ENCODE assay signal across 7 mouse cellular contexts in genomic region chr11:51618894-51619408, GRCm38 (mm10). TPM values are rescaled to one million over a fixed set of nuclear protein-coding genes. Genes with fewer than 3 reads are reported as not detected.
DNase-seq lines count a peak whose midpoint lies in the region; ATAC-seq and TF ChIP-seq lines count a peak whose summit lies in the region.

No protein-coding gene starts in this region.

- WGBS in lung, embryonic 15.5 days: 46% methylated on average over 8 of the region's 8 CpGs
- WGBS in forebrain, embryonic 11.5 days: 57% methylated on average over 8 of the region's 8 CpGs
- WGBS in limb, embryonic 12.5 days: 54% methylated on average over 8 of the region's 8 CpGs
- WGBS in olfactory bulb, adult 2 months: 47% methylated on average over 8 of the region's 8 CpGs

- H3K9me3 ChIP-seq in lung, embryonic 15.5 days: no peaks in the 10 kb centered on the region
- no peaks in the 10 kb centered on the region for H3K9me3 ChIP-seq in forebrain, embryonic 11.5 days (ENCODE audit: control insufficient read depth, low read length)
- H3K9me3 ChIP-seq in limb, embryonic 12.5 days: no peaks in the 10 kb centered on the region

- H3K9ac ChIP-seq in lung, embryonic 15.5 days: no peak overlapping the region
- H3K9ac ChIP-seq in forebrain, embryonic 11.5 days (ENCODE audit: low read length): peak overlapping the region; percentile 3; the same call in 1 of the 2 replicates
- H3K9ac ChIP-seq in limb, embryonic 12.5 days (replicated peaks): no peak overlapping the region

- peaks cover 38% of the 10 kb centered on the region for H3K4me1 ChIP-seq in lung, embryonic 15.5 days
- peaks cover 10% of the 10 kb centered on the region for H3K4me1 ChIP-seq in forebrain, embryonic 11.5 days (replicated peaks; ENCODE audit: control insufficient read depth, insufficient read depth, low read length)
- peaks cover 26% of the 10 kb centered on the region for H3K4me1 ChIP-seq in limb, embryonic 12.5 days (replicated peaks)
- H3K4me1 ChIP-seq in olfactory bulb, adult 2 months (ENCODE audit: control insufficient read depth, insufficient read depth, low read length): peaks cover 26% of the 10 kb centered on the region

- H3K36me3 ChIP-seq in lung, embryonic 15.5 days: peaks cover 21% of the 10 kb centered on the region
- peaks cover 3% of the 10 kb centered on the region for H3K36me3 ChIP-seq in forebrain, embryonic 11.5 days (ENCODE audit: control insufficient read depth, insufficient read depth, low read length)
- H3K36me3 ChIP-seq in limb, embryonic 12.5 days: peaks cover 26% of the 10 kb centered on the region

- ATAC-seq in lung, embryonic 15.5 days (ENCODE audit: borderline replicate concordance, extremely low read depth, low FRiP score, low TSS enrichment): peak; percentile 23; the same call in 1 of the 2 replicates
- ATAC-seq in forebrain, embryonic 11.5 days (replicated peaks; ENCODE audit: low FRiP score): no peak; the same call in 1 of the 2 replicates
- ATAC-seq in limb, embryonic 12.5 days (ENCODE audit: insufficient number of reproducible peaks, insufficient read depth, low FRiP score, low TSS enrichment, low read depth): peak; percentile 60

- no peak for TF ChIP-seq CTCF in olfactory bulb, adult 2 months (IDR thresholded peaks at IDR 0.05; ENCODE audit: insufficient read depth, low read depth, low read length)

- H3K27me3 ChIP-seq in lung, embryonic 15.5 days: no peaks in the 10 kb centered on the region
- H3K27me3 ChIP-seq in forebrain, embryonic 11.5 days (ENCODE audit: control insufficient read depth, insufficient read depth, low read length): no peaks in the 10 kb centered on the region
- no peaks in the 10 kb centered on the region for H3K27me3 ChIP-seq in limb, embryonic 12.5 days

- peak overlapping the region; percentile 70 for H3K4me2 ChIP-seq in lung, embryonic 15.5 days
- H3K4me2 ChIP-seq in forebrain, embryonic 11.5 days (ENCODE audit: low read depth, low read length, severe bottlenecking): peak overlapping the region; percentile 53; the same call in 1 of the 2 replicates
- H3K4me2 ChIP-seq in limb, embryonic 12.5 days: peak overlapping the region; percentile 78

- peak overlapping the region; percentile 46; the same call in 1 of the 2 replicates for H3K27ac ChIP-seq in lung, embryonic 15.5 days
- no peak overlapping the region for H3K27ac ChIP-seq in forebrain, embryonic 11.5 days (ENCODE audit: low read depth, low read length)
- H3K27ac ChIP-seq in limb, embryonic 12.5 days: no peak overlapping the region
- 0 out of 2 replicates have a peak overlapping the region, but pooled peaks have one; percentile 31 for H3K27ac ChIP-seq in olfactory bulb, adult 2 months (ENCODE audit: insufficient read depth, low read depth, low read length)

- no peak for TF ChIP-seq POLR2A in olfactory bulb, adult 2 months (IDR thresholded peaks at IDR 0.05; ENCODE audit: insufficient read depth, low read depth, low read length)

- no peak for DNase-seq in lung, adult 18-20 months
- DNase-seq in forebrain, embryonic 11.5 days (ENCODE audit: low spot score): no peak
- DNase-seq in frontal cortex, postnatal 10 days (ENCODE audit: low spot score in 2 of 2): no peak
- DNase-seq in frontal cortex, postnatal 36 days (ENCODE audit: low spot score in 2 of 2): no peak

- H3K4me3 ChIP-seq in lung, embryonic 15.5 days: peak overlapping the region; percentile 64
- H3K4me3 ChIP-seq in forebrain, embryonic 11.5 days (ENCODE audit: low read depth, low read length): peak overlapping the region; percentile 68
- H3K4me3 ChIP-seq in limb, embryonic 12.5 days (replicated peaks): peak overlapping the region; percentile 87
- H3K4me3 ChIP-seq in olfactory bulb, adult 2 months (ENCODE audit: insufficient read depth, low read depth, low read length): peak overlapping the region; percentile 81

RNA-seq across cellular contexts. Expression of gene Nhp2, which starts 0.6 kb away (rescaled TPM):
- 126 and 144 TPM in 2 replicates for polyA plus RNA-seq in lung, embryonic 15.5 days (2015; fragmentation: Nextera tagmentation; extraction: Ambion mirVana)
- 154 and 165 TPM in 2 replicates for polyA plus RNA-seq in forebrain, embryonic 11.5 days (2014; fragmentation: Nextera tagmentation; extraction: Ambion mirVana)
- 145 and 149 TPM in 2 replicates for polyA plus RNA-seq in limb, embryonic 12.5 days (2016; fragmentation: Nextera tagmentation; extraction: Ambion mirVana)
- polyA plus RNA-seq in olfactory bulb, adult 2 months (2012; ENCODE audit: insufficient read depth, insufficient read length, low replicate concordance, missing spikeins): not detected in 2 replicates

RNA-seq across cellular contexts. Expression of gene Hnrnpab, which starts 12.3 kb away (rescaled TPM):
- 465 and 488 TPM in 2 replicates for polyA plus RNA-seq in lung, embryonic 15.5 days (2015; fragmentation: Nextera tagmentation; extraction: Ambion mirVana)
- 830 and 925 TPM in 2 replicates for polyA plus RNA-seq in forebrain, embryonic 11.5 days (2014; fragmentation: Nextera tagmentation; extraction: Ambion mirVana)
- 732 and 757 TPM in 2 replicates for polyA plus RNA-seq in limb, embryonic 12.5 days (2016; fragmentation: Nextera tagmentation; extraction: Ambion mirVana)
- 230 and 328 TPM in 2 replicates for polyA plus RNA-seq in olfactory bulb, adult 2 months (2012; ENCODE audit: insufficient read depth, insufficient read length, low replicate concordance, missing spikeins)

RNA-seq across cellular contexts. Expression of gene Rmnd5b, which starts 16.7 kb away (rescaled TPM):
- polyA plus RNA-seq in lung, embryonic 15.5 days (2015; fragmentation: Nextera tagmentation; extraction: Ambion mirVana): 43.7 and 43.8 TPM in 2 replicates
- 40.4 and 47.8 TPM in 2 replicates for polyA plus RNA-seq in forebrain, embryonic 11.5 days (2014; fragmentation: Nextera tagmentation; extraction: Ambion mirVana)
- 41.5 and 42.6 TPM in 2 replicates for polyA plus RNA-seq in limb, embryonic 12.5 days (2016; fragmentation: Nextera tagmentation; extraction: Ambion mirVana)
- not detected in 2 replicates for polyA plus RNA-seq in olfactory bulb, adult 2 months (2012; ENCODE audit: insufficient read depth, insufficient read length, low replicate concordance, missing spikeins)

RNA-seq across cellular contexts. Expression of gene N4bp3, which starts 31.7 kb away (rescaled TPM):
- polyA plus RNA-seq in lung, embryonic 15.5 days (2015; fragmentation: Nextera tagmentation; extraction: Ambion mirVana): 46.2 and 46.6 TPM in 2 replicates
- polyA plus RNA-seq in forebrain, embryonic 11.5 days (2014; fragmentation: Nextera tagmentation; extraction: Ambion mirVana): 11.3 and 11.7 TPM in 2 replicates
- 28.0 and 29.5 TPM in 2 replicates for polyA plus RNA-seq in limb, embryonic 12.5 days (2016; fragmentation: Nextera tagmentation; extraction: Ambion mirVana)
- polyA plus RNA-seq in olfactory bulb, adult 2 months (2012; ENCODE audit: insufficient read depth, insufficient read length, low replicate concordance, missing spikeins): not detected in 2 replicates

RNA-seq across cellular contexts. Expression of gene D930048N14Rik, which starts 31.8 kb away (rescaled TPM):
- polyA plus RNA-seq in lung, embryonic 15.5 days (2015; fragmentation: Nextera tagmentation; extraction: Ambion mirVana): 2.7 and 3.9 TPM in 2 replicates
- polyA plus RNA-seq in forebrain, embryonic 11.5 days (2014; fragmentation: Nextera tagmentation; extraction: Ambion mirVana): 0.97 and 1.1 TPM in 2 replicates
- polyA plus RNA-seq in limb, embryonic 12.5 days (2016; fragmentation: Nextera tagmentation; extraction: Ambion mirVana): 2.5 and 3.7 TPM in 2 replicates
- not detected in 2 replicates for polyA plus RNA-seq in olfactory bulb, adult 2 months (2012; ENCODE audit: insufficient read depth, insufficient read length, low replicate concordance, missing spikeins)

Comparison
In these comparisons a context has a peak if more than half of its experiments do, and no peak if none do; other contexts are left out.
1. H3K27ac ChIP-seq: peak in lung, embryonic 15.5 days (single experiment) and olfactory bulb, adult 2 months (single experiment); none in forebrain, embryonic 11.5 days (single experiment) and limb, embryonic 12.5 days (single experiment).
2. RNA of gene Nhp2, which starts 0.6 kb away (polyA plus RNA-seq): 154 to 165 TPM in forebrain, embryonic 11.5 days, 145 to 149 TPM in limb, embryonic 12.5 days and 126 to 144 TPM in lung, embryonic 15.5 days; not detected in olfactory bulb, adult 2 months; every median in the first group is over 100 times any median in the second.
3. RNA of gene Rmnd5b, which starts 16.7 kb away (polyA plus RNA-seq): 43.7 to 43.8 TPM in lung, embryonic 15.5 days, 41.5 to 42.6 TPM in limb, embryonic 12.5 days and 40.4 to 47.8 TPM in forebrain, embryonic 11.5 days; not detected in olfactory bulb, adult 2 months; every median in the first group is over 10 times any median in the second.
4. Peak in every context shown above with its lines, with median percentiles within 50 percentile points of each other: H3K4me2 ChIP-seq and H3K4me3 ChIP-seq.